ENCODE assay signal across 8 mouse cellular contexts in the genomic region with DNA sequence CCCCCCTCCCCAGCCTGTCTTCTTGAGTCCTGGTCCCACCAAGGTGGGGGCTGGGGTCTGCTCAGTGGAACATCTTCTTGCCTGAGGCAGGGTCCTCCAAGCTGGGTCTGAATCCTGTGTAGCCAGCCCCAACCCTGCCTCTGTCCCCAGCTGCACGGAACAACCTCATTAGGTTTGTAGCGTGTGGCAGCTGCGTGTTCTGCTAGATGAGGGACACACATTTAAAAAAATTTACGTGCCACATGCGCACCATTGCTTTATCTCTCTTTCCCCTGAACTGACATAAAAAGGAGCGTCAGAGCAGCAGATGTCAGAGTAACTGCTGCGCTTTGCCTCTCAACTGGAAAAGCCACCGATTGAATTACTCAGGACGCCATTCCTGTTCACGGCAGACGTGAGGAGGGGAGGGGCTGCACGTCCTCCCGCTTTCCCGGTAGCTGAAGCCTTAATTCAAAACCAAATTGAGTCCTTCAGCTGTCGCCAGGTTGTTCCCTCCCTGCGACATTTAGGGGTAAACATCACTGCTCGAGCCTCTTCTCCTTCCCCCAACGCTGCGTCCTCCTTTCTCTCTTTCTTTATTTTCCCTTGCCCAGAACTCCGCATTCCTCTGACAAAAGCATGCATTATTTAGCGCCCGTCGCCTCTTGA.
DNase-seq lines count a peak whose midpoint lies in the region; ATAC-seq and TF ChIP-seq lines count a peak whose summit lies in the region.
"Had no signal": no experiment of that assay in that cellular context is flagged by ENCODE, and none has a peak within 500 bp of the region (broad histone marks: within the 10 kb centered on the region; RNA-seq: fewer than 3 reads in every experiment).

No protein-coding gene starts in this region.

- H3K4me2 ChIP-seq in lung, embryonic 14.5 days: peak overlapping the region; percentile 52
- peak overlapping the region; percentile 59 for H3K4me2 ChIP-seq in forebrain, embryonic 11.5 days (ENCODE audit: low read depth, low read length, severe bottlenecking)
- peak overlapping the region; percentile 50 for H3K4me2 ChIP-seq in limb, embryonic 15.5 days
- peak overlapping the region; percentile 43 for H3K4me2 ChIP-seq in stomach, postnatal 0 days (replicated peaks; ENCODE audit: low read depth)

- TF ChIP-seq EP300 in stomach, postnatal 0 days (optimal IDR thresholded peaks at IDR 0.05): no peak

- no peaks in the 10 kb centered on the region for H3K27me3 ChIP-seq in lung, embryonic 14.5 days (ENCODE audit: insufficient read depth, low read length)
- no peaks in the 10 kb centered on the region for H3K27me3 ChIP-seq in forebrain, embryonic 11.5 days (ENCODE audit: control insufficient read depth, insufficient read depth, low read length)
- H3K27me3 ChIP-seq in limb, embryonic 15.5 days: peaks cover 4% of the 10 kb centered on the region; the same call in 1 of the 2 replicates
- H3K27me3 ChIP-seq in stomach, postnatal 0 days (ENCODE audit: control insufficient read depth, insufficient read depth, low read length): no peaks in the 10 kb centered on the region

- no peak overlapping the region for H3K4me3 ChIP-seq in lung, embryonic 14.5 days (ENCODE audit: low read depth, low read length)
- H3K4me3 ChIP-seq in forebrain, embryonic 11.5 days (ENCODE audit: low read depth, low read length): peak overlapping the region; percentile 19; the same call in 1 of the 2 replicates
- peak overlapping the region; percentile 26 for H3K4me3 ChIP-seq in limb, embryonic 15.5 days
- H3K4me3 ChIP-seq in stomach, postnatal 0 days (ENCODE audit: low read depth, low read length): peak overlapping the region; percentile 21
- H3K4me3 ChIP-seq: megakaryocyte, embryonic 14.5 days had no signal

- DNase-seq in lung, embryonic 14.5 days: peak; percentile 47
- no peak for DNase-seq in lung, postnatal 14 days
- DNase-seq in forebrain, embryonic 11.5 days (ENCODE audit: low spot score): peak; percentile 74
- DNase-seq in stomach, postnatal 0 days (ENCODE audit: low spot score): no peak
- no peak for DNase-seq in layer of hippocampus, postnatal 25 days (ENCODE audit: extremely low spot score in 1 of 2, low spot score in 1 of 2)
- DNase-seq in thymus, postnatal 36 days: no peak

- no peak overlapping the region for H3K9ac ChIP-seq in lung, embryonic 14.5 days
- peak overlapping the region; percentile 31; the same call in 1 of the 2 replicates for H3K9ac ChIP-seq in forebrain, embryonic 11.5 days (ENCODE audit: low read length)
- no peak overlapping the region for H3K9ac ChIP-seq in limb, embryonic 15.5 days
- no peak overlapping the region for H3K9ac ChIP-seq in stomach, postnatal 0 days (ENCODE audit: low read length)

- H3K9me3 ChIP-seq in lung, embryonic 14.5 days (ENCODE audit: low read depth, low read length): no peaks in the 10 kb centered on the region
- H3K9me3 ChIP-seq in forebrain, embryonic 11.5 days (ENCODE audit: control insufficient read depth, low read length): no peaks in the 10 kb centered on the region
- no peaks in the 10 kb centered on the region for H3K9me3 ChIP-seq in limb, embryonic 15.5 days
- no peaks in the 10 kb centered on the region for H3K9me3 ChIP-seq in stomach, postnatal 0 days (ENCODE audit: control insufficient read depth, low read length)
- H3K9me3 ChIP-seq: megakaryocyte, embryonic 14.5 days had no signal

- TF ChIP-seq CTCF in lung, embryonic 14.5 days (IDR thresholded peaks at IDR 0.05; ENCODE audit: low read depth): no peak
- TF ChIP-seq CTCF in stomach, postnatal 0 days (IDR thresholded peaks at IDR 0.05; ENCODE audit: low read depth): no peak

- WGBS in lung, embryonic 14.5 days: 7% methylated on average over 23 of the region's 23 CpGs
- 1% methylated on average over 23 of the region's 23 CpGs for WGBS in forebrain, embryonic 11.5 days
- WGBS in limb, embryonic 15.5 days: 4% methylated on average over 23 of the region's 23 CpGs
- 14% methylated on average over 23 of the region's 23 CpGs for WGBS in stomach, postnatal 0 days

- ATAC-seq in lung, embryonic 14.5 days (ENCODE audit: insufficient read depth): peak; percentile 36
- ATAC-seq in forebrain, embryonic 11.5 days (replicated peaks; ENCODE audit: low FRiP score): peak; percentile 73
- no peak for ATAC-seq in limb, embryonic 15.5 days (ENCODE audit: insufficient number of reproducible peaks, low FRiP score, low TSS enrichment, low read depth)
- ATAC-seq in stomach, postnatal 0 days (ENCODE audit: low FRiP score, low TSS enrichment): no peak

- peaks cover 5% of the 10 kb centered on the region; the same call in 1 of the 2 replicates for H3K4me1 ChIP-seq in lung, embryonic 14.5 days (ENCODE audit: insufficient read depth)
- peaks cover 18% of the 10 kb centered on the region for H3K4me1 ChIP-seq in forebrain, embryonic 11.5 days (replicated peaks; ENCODE audit: control insufficient read depth, insufficient read depth, low read length)
- peaks cover 44% of the 10 kb centered on the region for H3K4me1 ChIP-seq in limb, embryonic 15.5 days
- peaks cover 5% of the 10 kb centered on the region for H3K4me1 ChIP-seq in stomach, postnatal 0 days (replicated peaks; ENCODE audit: control insufficient read depth, insufficient read depth)

- no peaks in the 10 kb centered on the region for H3K36me3 ChIP-seq in lung, embryonic 14.5 days (ENCODE audit: insufficient read depth)
- no peaks in the 10 kb centered on the region for H3K36me3 ChIP-seq in forebrain, embryonic 11.5 days (ENCODE audit: control insufficient read depth, insufficient read depth, low read length)
- no peaks in the 10 kb centered on the region for H3K36me3 ChIP-seq in limb, embryonic 15.5 days
- H3K36me3 ChIP-seq in stomach, postnatal 0 days (ENCODE audit: control insufficient read depth, insufficient read depth, low read length): no peaks in the 10 kb centered on the region

- H3K27ac ChIP-seq in lung, embryonic 14.5 days (ENCODE audit: low read depth): no peak overlapping the region
- peak overlapping the region; percentile 68 for H3K27ac ChIP-seq in forebrain, embryonic 11.5 days (ENCODE audit: low read depth, low read length)
- no peak overlapping the region for H3K27ac ChIP-seq in limb, embryonic 15.5 days
- no peak overlapping the region for H3K27ac ChIP-seq in stomach, postnatal 0 days (replicated peaks)

Comparison
In these comparisons a context has a peak if more than half of its experiments do, and no peak if none do; other contexts are left out.
1. DNase-seq: peak in lung, embryonic 14.5 days (single experiment) and forebrain, embryonic 11.5 days (single experiment); none in lung, postnatal 14 days (single experiment), stomach, postnatal 0 days (single experiment), layer of hippocampus, postnatal 25 days (0 of 2) and thymus, postnatal 36 days (0 of 2).
2. ATAC-seq: peak in lung, embryonic 14.5 days (single experiment) and forebrain, embryonic 11.5 days (single experiment); none in limb, embryonic 15.5 days (single experiment) and stomach, postnatal 0 days (single experiment).
3. Peak in every context shown above with its lines, with median percentiles within 50 percentile points of each other: H3K4me2 ChIP-seq.